Mouse (Mus musculus) cerebellum, adult 9-10 months (tissue): ENCODE measurements around the gene Rnf26.

Experiments
- DNase-seq: peaks from one replicate; pipeline ENCODE4 v3.0.0; 2022

The Rnf26 gene

DNA sequence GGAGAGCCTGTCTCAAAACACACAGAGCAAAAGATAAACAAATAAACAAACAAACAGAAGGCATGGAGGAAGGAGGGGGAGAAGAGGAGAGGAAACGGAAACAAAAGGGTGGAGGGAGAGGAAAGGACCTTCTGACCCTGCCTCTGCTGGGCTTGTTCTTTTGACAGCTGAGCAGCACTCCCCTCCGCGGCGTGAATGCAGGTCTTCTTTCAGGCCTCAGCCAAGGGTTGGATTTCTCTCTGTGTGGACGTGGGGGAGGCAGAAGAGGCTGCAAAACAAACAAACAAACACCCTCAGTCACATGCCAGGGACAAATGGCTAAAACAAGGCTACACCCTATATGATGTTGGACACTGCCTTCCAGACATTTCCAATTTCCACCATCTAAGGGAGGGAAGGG lies 11.7 kb upstream of the Rnf26 start:
- DNase-seq, result no peak

DNA sequence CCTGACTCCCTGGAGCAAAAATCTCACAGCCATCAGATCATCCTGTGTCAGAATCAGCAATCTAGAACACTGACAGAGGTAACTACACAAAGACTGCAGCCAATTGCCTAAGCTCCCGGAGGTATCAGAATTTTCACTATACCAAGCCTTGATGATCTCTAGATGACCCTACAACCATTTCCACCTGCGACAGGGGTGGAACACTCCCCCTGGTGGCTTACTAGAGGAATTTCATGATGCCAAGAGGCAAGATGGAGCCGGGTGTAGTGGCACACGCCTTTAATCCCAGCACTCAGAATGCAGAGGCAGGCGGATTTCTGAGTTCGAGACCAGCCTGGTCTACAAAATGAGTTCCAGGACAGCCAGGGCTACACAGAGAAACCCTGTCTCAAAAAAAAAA lies 11.0 kb upstream of the Rnf26 start:
- no peak for DNase-seq

DNA sequence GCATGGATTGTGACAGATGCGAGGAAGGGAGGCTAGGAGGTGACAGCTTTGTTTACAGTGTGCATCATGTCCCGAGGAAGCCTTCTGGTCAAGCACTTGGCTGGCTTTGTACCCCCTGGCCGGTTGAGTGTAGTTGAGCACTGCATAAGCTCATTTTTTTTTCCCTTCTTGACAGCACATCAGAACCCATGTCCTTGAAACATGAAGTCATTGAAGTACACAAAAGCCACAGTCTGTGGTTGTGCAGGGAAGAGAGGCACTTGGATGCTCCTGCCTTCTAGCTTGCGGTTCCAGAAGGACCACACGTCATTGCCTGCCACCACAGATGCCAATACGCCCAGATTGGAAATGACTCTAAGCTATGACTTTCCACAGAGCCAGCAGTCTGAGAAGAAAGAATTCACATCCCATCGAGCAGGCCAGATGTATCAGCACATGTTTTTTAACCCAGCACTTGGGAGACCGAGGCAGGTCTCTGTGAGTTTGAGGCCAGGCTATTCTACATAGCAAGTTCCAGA lies 6.7 kb upstream of the Rnf26 start:
- no peak for DNase-seq

DNA sequence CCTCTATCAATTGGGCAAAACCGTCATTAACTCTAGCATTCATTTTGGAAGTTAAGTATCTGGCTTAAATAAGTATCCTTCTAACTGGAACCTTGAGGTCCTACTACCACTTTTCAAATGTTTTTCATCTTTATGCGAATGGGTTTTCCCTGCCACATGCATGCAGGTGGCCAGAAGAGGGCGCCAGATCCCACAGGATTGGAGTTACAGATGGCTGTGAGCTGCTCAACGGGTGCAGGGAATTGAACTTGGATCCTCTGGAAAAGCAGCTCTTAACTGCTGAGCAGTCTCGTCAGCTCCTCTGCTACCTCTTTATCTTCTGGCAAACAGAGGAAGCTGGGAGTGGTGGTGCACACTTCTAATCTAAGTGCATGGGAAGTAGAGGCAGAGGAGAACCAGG lies 5.7 kb upstream of the Rnf26 start:
- DNase-seq, result no peak

DNA sequence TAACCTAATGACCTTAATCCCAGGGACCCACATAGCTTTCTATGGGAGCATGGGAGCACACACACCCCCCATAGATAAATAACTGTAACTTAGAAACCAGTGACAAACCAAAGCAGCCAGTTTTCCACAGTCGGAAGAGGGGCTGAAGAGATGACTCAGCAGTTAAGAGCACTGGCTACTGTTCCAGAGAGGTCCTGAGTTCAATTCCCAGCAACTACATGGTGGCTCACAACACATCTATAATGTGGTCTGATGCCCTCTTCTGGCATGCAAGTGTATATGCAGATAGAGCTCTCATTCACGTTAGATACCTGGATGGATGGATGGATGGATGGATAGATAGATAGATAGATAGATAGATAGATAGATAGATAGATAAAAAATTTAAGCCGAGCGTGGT lies 2.9 kb upstream of the Rnf26 start:
- no peak for DNase-seq

DNA sequence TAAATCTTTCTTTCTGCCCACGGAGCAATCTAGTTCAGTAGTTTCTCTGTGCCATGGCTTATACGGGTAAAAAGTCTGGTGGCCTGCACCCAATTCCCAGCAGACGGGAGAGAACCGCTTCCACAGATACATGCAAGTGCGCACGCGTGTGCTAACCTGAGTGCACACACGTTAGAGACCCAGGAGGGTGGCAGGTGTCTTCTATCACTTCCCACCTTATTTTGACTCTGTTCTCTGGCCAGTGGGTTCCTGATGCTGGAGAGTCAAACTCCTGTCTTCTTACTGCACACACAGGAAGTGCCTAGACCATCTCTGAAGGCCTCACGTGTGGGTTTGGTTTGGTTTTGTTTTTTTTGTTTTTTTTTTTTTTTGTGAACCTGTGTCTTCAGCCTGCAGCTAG lies 2.3 kb upstream of the Rnf26 start:
- no peak for DNase-seq

DNA sequence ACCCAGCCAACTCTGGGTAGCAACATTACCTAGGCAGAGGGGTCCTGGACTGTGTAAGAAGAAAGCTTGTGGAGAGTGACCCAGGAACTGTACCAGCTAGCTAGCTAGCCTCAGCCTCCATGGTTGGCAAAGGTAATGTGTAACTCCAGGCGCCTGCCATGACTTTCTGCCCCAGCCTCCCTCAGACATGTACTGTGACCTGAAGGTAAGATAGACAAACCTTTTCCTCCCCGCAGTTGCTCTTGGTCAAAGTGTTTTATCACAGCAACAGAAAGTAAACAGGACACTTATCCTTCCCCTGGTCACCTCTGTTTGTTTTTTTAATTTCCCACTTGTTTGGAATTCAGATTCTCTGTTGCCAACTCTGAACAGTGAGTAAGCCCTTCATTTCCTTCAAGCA lies 1.1 kb upstream of the Rnf26 start:
- DNase-seq, result peak; percentile 45

DNA sequence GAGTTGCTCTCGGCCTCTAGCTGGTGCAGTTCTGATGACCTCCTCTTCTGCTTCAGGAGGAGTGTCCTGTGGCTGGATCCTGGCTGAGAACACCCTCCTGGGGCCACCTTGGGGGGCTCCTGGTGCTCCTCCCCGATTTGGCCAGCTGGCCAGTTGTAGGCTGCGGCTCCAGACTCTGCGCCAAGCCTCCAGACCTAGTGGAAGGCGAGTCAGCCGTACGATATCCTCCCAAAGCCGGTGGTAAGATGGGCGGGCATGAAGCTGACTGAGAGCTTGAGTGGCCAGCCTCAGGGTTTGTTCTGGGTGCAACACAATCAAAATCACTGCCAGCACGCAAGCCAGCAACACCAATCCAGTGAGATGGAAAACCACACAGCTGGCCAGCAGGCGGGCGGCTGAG lies 1.4 kb downstream of the Rnf26 start:
- DNase-seq, result peak; percentile 39

DNA sequence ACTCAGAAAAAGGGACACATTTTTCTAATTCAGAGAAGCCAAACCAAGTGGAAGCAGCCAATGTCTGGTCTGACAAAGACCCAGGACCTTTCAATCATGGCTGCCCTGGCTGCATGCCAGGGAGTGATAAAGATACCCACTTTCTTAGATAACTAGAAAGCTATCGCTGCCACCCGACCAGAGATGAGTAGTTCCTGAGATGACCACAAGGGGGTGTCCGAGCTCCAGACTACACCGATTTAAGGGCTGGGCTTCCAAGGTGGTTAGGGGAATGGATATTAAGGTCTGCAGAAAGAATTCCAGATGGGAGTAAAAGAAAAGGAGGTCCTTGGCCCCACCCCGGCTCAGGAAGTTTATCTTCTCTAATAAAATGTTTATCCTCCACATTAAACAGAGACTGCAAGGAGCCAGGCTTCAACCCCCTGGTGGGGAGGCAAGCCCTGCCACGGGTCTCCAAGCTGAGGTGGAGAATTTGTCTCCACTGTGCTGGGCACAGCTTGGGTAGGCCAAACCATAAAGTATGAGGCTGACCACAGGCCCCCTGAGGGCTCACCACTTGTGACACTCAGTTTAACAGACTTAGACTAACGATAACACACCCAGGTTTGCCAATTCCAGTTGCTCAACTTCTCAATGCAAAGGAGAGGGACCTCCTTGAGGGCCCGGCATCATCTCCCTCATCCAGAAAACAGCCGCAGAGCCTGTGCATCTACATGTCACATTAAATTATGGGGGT lies 3.8 kb downstream of the Rnf26 start:
- DNase-seq, result peak; percentile 91

DNA sequence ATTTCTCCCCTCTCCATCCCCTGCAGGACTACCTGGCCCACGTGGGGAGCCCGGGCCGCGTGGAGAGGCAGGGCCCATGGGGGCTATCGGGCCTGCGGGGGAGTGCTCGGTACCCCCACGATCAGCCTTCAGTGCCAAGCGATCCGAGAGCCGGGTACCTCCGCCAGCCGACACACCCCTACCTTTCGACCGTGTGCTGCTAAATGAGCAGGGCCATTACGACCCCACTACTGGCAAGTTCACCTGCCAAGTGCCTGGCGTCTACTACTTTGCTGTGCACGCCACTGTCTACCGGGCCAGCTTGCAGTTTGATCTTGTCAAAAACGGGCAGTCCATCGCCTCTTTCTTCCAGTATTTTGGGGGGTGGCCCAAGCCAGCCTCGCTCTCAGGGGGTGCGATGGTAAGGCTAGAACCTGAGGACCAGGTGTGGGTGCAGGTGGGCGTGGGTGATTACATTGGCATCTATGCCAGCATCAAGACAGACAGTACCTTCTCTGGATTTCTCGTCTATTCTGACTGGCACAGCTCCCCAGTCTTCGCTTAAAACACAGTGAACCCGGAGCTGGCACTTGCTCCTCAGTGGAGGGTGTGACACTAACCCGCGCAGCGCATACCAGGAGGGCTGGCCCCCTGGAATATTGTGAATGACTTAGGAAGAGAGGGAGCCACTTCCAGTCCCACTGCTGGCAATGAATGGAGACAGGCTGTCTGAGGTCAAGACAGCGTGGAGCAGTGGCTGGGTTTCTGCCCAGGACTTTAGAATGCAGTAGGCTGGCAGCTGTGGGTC lies 4.9 kb downstream of the Rnf26 start:
- DNase-seq, result peak; percentile 51

DNA sequence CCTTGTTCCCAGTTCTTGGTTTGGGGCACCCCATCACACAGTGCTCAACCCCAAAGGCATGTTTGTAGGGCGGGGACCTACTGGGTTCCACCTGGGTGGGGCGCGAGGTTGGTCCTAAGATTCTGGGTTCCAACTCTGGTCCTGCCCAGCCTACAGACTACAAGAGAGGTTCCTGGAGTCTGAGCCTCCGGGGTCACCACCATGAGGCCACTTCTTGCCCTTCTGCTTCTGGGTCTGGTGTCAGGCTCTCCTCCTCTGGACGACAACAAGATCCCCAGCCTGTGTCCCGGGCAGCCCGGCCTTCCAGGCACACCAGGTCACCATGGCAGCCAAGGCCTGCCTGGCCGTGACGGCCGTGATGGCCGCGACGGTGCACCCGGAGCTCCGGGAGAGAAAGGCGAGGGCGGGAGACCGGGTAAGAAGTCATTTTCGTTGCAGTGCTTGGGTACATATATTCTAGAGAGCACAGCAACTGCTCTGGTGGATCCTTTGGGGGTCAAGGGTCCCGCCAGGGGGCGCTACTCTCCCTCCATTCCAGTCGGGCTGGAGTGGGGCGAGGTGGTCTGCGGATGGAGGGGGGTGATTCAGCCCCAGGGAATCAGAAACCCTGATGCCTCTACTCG lies 5.6 kb downstream of the Rnf26 start:
- peak; percentile 64 for DNase-seq

DNA sequence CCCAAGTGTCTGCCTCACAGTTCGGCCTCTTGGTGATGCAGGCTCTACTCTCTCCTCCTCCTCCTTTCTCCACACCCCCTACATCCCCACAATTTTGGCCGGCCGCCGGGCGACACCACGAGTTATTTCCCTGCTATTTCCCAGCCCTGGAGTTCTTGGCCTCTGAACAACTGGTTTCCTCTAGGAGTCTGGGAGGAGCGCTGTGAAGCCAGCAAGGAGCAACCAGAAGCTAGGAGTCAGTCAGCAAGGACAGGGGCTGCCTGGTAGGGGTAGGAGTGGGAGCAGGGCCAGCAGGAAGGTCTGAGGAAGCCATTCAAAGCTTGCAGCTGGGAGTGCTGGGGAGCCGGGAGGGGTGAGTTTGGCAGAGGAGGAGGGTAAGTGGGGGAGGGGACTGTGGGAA lies 6.2 kb downstream of the Rnf26 start, which contains the start of gene C1qtnf5:
TSS of gene C1qtnf5 (plus strand) at position 136 of the 400 bp plus-strand sequence.
- peak; percentile 72 for DNase-seq

DNA sequence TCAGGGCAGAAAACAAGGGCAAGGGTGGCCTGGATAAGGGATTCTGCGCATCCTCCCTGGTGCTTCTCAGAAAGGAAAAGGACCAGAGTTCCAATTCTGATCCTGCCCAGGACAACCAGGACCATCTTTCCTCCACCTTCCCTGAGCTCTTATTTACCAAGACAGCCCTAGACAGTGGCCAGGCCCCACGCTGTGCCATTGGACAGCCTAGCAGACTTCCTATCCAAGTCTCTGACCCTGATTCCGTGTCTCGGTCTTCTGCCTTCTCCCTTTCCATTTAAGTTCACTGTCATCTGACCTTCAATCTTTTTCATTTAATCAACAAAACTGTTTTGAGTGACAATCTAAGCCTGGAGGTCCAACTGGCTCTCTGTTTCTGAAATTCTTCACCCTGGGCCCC lies 6.7 kb downstream of the Rnf26 start:
- peak; percentile 61 for DNase-seq

DNA sequence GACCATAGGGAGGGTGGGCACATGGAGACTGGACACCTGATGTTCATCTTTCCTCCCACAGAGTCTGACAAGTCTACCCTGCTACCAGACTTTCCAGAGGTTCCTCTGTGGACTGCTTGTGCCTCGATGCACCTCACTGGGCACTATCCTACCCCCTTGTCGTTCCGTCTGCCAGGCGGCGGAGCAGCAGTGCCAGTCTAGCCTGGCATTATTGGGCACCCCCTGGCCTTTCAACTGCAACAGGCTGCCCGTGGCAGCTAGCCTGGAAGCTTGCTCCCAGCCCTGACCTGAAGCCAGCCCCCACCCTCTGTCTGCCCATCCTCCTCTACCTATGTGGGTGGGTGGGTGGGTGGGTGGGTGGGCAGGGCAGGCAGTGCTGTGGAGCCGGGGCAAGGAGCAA lies 7.1 kb downstream of the Rnf26 start:
- DNase-seq, result peak; percentile 41

DNA sequence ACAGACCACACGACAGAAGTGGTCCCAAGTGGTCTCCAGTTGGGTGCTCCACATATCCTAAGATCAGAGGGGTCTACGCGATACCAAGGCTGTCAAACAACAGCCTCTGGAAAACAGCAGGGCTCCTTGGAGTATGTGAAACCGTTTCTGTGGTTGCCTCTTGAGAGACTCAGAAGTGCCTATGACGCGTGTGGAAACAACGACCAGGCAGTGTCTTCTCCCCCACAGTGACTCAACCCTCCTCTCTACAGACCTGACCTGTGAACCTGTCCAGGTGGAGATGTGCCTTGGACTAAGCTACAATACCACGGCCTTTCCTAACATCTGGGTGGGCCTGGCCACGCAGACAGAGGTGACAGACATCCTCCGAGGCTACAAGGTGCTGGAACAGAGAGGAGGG lies 7.5 kb downstream of the Rnf26 start:
- DNase-seq, result peak; percentile 40

DNA sequence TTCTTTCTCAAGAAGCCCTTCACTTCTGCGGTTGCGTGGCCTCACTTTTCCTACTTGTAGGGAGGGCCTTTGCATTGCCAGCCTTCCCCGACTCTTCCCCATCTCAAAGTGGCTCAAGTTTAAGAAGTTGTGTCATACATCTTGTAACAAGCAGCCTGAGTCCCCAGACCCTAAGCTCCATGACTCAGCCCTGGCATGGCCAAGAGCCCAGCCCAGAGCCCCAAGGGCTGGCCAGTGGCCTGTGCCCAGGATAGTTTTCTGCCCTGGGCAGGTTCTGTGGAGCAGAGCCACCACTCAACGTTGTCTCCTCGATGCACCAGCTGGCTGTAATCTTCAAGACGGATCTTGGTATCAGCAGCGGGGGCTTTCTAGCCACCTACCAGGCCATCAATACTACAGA lies 8.4 kb downstream of the Rnf26 start:
- DNase-seq, result no peak

DNA sequence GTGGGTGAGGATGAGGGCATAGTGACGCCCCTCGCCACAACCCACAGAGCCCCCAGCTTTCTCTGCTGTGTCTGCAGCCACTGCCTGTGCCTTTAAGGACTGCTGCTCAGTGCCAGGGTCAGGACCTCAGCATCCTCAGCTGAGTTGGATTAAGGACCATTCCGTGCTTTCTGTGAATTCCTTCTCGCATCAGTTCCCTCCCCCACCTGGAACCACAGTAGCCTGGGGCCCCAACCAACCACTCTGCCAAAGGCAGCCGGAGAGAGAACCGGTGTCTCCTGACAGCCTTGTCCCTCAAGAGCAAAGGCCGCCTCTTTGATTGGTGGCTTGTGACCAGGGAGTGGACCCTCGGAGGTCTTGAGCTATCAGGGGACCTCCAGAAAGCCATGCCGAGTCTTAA lies 11.8 kb downstream of the Rnf26 start, which contains the start of gene Mfrp:
TSS of gene Mfrp (plus strand) at position 240 of the 400 bp plus-strand sequence.
- no peak for DNase-seq

DNA sequence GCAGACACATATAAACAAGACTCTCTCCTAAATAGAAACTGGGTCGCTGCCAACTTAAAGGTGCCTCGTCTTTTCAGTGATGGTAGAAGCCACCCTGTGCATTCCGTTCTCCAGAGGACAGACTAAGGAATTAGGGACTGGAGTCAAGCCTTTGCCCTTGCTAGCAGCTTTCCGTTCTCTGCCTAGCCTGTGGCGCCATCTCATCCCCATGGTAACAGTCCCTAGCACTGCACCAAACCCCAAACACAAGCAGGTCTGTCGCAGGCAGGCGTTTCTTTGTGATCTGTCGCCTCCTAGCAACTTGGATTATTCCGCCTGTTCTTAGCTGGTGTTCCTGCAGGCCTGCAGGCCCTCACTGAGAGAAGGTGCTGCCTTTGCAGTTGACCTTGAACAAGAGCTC lies 16.8 kb downstream of the Rnf26 start:
- DNase-seq, result peak; percentile 55

DNA sequence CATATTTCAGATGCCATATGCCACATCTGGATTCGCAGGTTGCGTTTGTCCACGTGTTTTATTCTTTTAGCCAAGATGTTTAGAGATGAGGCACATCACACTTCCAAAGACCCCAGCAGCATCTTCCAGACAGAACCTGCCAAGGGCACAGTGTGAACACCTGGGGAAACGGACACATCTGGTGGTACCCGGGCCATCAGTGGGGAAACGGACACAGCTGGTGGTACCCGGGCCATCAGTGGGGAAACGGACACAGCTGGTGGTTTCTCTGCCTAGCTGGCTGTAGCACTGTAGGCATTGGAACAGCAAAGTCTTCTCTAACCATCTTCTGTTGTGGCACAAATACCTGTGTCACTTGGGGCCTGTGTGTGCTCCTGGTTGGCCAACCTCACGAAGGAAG lies 17.5 kb downstream of the Rnf26 start:
- peak; percentile 45 for DNase-seq

DNA sequence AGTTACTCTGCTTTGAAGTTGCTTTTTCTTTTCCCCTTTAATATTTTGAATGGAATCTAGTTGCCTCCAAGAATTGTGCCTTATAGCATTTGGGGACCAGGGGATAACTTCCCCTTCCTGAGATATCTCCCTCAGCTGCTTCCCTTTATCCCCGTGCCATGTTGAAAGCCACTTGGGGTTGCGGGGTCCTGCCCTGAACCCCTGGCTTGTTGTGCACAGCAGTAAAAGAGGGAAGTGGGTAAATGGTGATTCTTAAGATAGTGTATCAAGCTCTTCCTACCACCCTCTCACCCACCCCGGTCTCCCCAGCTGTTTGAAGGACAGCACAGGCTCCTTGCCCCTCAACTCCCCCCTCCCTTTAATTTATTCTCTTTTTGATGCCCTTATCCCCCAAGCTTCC lies 18.6 kb downstream of the Rnf26 start:
- peak; percentile 37 for DNase-seq

DNA sequence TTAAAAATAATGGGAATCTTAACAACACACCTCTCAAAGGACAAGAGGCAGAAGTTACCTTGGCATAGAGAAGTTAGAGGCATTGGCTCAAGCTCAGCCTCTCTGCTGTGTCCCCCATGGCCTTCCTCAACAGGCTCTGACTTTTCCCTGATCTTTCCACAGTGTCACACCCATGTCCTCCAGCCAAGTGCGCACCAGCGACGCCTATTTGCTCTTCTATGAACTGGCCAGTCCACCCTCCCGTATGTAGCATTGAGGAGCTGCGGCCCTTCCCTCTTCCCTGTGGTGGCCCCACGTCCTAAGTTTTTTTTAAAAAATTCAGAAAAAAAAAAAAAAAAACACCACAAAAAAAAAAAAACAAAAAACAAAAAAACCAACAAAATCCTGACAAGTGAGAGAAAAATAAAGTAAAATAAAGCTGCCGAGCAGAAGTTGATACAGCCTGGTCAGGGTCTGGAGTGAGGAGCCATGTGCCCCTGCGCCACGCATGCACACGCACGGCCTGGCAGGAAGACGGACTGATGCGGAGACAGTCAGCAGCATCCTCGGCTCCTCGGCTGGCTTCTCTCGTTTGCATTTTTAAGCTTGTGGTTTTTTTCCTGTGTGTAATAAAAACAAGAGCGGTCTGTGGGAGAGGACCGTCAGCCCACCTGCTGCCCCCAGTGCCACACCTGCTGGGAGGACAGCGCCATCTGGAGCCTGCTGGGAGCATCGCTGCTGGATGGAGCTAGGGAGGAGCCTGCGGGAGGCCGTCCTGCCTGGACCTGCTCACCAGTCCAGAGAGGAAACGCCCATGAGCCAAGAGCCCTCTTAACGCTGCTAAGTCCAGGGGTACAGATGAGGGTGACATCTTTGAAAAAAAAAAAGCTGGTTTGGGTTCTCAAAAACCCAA lies 19.5 kb downstream of the Rnf26 start:
- DNase-seq, result peak; percentile 89

DNA sequence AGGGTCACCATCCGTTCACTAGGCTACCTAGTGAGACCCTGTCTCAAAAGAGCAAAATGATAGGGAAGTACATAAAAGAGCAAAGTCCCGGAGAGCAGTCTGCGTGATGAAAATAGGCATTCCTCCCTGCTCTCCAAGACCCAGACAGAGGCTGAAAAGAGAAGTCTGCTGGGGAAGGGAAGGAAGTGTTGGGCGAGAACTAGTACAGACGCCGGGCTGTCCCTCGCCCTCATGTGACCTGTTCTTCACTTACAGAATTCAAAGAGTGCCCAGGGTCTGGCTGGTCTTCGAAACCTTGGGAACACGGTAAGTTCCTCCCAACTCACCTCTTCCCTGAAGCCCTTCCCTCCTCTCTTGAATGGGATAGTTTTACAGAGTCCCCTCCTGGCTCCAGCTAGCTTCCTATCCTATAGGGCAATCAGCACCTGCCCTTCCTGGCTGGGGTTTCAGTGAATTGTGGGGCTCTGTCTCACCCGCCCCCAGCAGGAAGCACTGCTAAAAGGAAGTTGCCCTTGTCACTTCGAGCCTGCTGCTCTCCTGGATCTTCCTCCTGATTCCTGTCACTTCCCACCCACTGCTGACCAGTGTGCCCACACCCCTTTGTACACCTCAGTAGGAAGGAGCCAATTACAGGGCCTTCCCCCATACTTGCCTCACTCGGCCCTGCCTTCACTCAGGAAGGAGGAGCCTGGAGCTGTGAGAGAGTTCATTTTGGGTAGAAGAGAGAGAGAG lies 24.3 kb downstream of the Rnf26 start:
- no peak for DNase-seq
